Mouse (Mus musculus) testis, adult 2 months (tissue): ENCODE data around the gene Lgr6.

Experiments used
- CTCF ChIP-seq: fragments of 200-500 bp; IDR thresholded peaks from 2 replicates; pipeline ENCODE4 v1.5.1; 2012; ENCODE audit warnings: low read depth, mild to moderate bottlenecking, inconsistent platforms, low read length, moderate library complexity; ENCODE audit not compliant: control insufficient read depth, insufficient read depth, insufficient replicate concordance
- POLR2A ChIP-seq: fragments of 200-500 bp; IDR thresholded peaks from 2 replicates; pipeline ENCODE4 v1.6.1; 2012; ENCODE audit warnings: low read depth, mild to moderate bottlenecking, inconsistent platforms, low read length, moderate library complexity; ENCODE audit not compliant: control insufficient read depth

GRCm38 (mm10) chr1:135054121-135054520 lies 51.0 kb downstream of the Lgr6 start:
- TF ChIP-seq POLR2A (no peak), CTCF (no peak)
